Mouse (Mus musculus) left cerebral cortex, postnatal 25 days (tissue): ENCODE measurements at regions not wholly inside any gene's neighbourhood (a gene's known extent, or its start where the extent isn't known, plus 50 kb on each side); places are given as distances from the start of the nearest gene placed in this dataset.

Source experiments
- DNase-seq, 2 experiments: peaks; one replicate each; pipeline ENCODE4 v3.0.0; 2022; ENCODE audit warnings: low spot score in 2 of 2, mixed read lengths in 1 of 2
- intact Hi-C: fragments of 180-260 bp; cut with DNase I; formaldehyde crosslinking; loops from one replicate; pipeline ENCODE4 v1.15.1; 2025

DNA sequence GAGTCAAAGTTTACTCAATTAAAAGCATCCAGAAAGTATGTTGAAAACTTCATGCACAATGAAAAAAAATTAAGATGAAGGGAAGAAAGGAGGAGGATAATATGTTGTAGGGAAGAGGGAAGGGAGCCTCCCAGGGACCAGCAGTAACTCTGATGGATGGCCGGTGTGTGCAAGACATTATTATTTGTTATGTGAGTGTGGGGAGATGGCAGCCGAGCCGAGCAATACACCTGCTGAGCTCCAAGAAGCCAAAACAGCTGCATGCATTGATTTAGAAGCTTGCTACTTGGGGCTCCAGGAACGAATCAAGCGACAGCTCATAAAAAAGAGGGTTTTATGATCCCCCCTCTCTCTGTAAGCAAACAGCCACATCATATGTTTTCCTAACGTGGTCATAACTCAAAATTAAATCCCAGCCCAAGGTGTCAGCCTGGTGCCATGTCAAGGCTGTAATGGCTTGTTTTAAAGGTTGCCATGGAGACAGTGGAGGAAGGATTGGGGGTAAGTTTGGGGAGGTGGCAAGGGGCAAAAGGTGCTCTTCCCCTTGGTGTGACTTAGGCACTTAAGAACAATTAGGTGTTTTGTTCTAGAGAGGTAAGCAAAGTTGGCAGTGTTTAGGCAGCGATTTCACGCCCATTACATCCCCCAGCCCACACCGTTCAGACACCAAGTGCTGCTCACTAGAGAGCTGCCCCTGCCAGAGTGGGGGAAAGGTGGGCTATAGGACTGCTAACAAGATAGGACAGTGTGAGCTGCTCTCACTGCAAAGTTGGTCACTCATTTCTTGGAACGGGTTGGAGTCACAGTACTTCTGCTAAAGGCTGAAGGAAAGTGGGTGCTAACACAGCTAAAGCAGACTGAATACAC lies 219.1 kb upstream of the Spag17 start:
- intact Hi-C loops: no loop called here

GRCm38 (mm10) chr3:99674145-99674544 lies 211.1 kb upstream of the Spag17 start:
- intact Hi-C loops: no loop called here
- no peak for DNase-seq

More for the DNA sequence above, 219.1 kb upstream of the Spag17 start:
- DNase-seq: no peak

- no peak for DNase-seq
- intact Hi-C loops: no loop called here
Measured at GRCm38 (mm10) chr3:99709506-99709905, 175.7 kb upstream of the Spag17 start.

DNA sequence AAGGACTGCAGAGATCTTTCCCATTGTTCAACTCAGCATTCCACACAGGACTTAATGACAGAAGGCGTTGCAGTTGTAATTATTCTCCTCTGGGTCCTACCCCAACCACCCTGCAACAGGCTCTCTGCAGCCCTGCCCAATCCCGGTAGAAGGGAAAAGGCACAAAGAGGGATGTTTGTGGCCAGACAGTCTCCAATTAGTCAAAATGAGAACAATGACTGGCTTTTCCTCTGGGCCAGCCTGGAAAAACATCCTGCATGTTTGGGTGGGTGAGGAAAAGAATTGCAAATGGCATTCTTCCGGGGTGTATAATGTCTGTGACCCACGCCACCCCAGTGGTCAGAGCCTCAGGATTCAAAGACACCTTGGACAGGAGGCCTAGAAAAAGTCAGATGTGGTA lies 168.8 kb upstream of the Spag17 start:
- intact Hi-C loops: no loop called here

DNA sequence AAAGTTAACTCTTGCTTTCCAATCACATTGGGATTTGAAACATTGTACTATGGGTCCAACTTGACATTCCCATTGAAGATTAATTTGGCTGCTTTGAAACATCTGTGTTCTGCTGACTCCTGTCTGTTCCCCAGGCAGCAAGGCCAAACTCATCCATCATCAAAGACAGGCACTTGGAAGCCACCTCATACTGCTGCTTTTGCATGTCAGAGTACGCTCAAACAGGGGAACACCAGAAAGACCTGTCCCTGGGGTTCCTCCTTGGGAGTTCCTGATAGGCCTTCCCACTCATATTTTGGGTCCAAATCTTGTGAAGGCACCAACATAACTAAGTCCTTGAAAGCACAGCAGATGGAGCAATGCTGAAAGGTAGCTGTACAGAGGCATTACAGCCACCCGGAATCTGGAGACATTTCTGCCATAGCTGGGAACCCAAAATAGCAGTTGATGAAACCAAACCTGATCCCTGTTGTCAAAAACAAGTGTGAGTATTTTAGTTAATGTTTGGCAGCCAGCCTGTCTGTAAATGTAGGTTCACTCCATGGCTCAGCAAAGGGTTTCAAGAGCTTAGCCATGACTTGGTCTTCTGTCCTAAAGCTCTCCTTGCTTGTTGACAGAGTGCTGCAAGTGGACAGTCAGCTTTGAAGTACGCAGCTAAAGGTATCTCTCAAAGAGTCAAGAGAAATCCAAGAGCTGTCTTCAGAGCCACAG lies 147.0 kb upstream of the Spag17 start:
- DNase-seq: no peak
- intact Hi-C loops: no loop called here

More for the DNA sequence above, 168.8 kb upstream of the Spag17 start:
- DNase-seq: no peak

- intact Hi-C loops: loop anchor here (1.0 kb wide), 1 partner anchor 43 kb away; no protein-coding TSS in a partner anchor
- DNase-seq: no peak
Measured at GRCm38 (mm10) chr3:99739654-99740053, 145.6 kb upstream of the Spag17 start.

DNA sequence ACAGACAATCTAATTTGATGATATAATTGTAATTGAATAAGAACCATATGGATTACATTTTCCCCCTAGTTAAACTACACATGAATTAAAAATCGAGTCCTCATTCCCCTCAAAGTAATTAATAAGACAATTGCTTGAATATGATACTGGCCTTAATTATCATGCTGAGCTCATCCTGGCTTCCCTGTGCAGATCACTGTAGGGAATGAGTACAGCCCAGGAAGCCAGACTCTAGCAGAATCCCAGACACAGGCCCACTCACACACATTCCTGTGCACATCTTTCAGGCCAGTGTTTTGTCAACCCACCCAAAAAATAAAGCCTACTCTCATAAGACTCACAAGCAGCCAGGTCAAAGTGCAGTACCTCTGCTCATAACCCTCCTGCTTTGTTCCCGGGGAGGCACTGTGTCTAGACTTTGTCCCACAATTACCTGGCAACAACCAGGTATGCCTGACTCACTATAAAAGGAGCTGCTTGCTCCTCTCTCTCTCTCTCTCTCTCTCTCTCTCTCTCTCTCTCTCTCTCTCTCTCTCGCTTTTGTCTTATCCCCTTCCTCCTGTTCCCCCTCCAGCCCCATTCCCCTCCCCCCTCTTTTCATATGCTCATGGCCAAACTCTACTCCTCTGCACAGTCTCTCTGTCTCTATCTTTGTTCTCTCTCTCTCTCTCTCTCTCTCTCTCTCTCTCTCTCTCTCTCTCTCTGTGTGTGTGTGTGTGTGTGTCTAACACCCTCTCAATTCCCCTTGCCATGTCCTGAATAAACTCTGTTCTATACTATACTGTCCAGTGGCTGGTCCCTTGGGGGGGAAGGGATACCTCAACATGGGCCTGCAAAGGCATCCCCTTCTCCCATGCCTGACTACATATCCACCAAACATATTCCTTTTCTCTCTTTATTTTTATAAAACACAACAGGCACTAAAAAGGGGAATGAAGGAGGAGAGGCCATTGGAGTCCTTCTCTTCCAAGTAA lies 143.7 kb upstream of the Spag17 start:
- DNase-seq: no peak
- intact Hi-C loops: no loop called here

DNA sequence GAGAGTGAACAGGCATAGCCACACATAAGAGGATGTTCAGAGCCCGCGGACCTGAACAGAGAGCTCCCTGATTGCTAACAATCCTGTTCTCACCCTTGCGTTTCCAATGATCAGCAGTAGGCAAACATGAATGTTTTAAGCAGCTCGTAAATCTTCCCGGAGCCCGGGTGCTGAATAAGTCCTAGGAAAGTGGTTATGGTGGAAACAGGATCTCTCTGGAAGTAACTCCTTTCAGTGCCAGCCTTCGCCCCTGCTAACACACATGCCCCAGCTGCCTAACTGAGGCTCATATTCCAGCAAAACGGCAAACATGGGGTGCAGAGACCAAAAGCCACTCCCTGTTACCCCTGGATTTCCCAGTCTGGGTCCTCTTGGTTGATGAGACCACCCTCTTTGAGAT lies 135.5 kb upstream of the Spag17 start:
- intact Hi-C loops: no loop called here
- DNase-seq: no peak

- DNase-seq: no peak
- intact Hi-C loops: no loop called here
Measured at GRCm38 (mm10) chr3:99778526-99778925, 106.7 kb upstream of the Spag17 start.

DNA sequence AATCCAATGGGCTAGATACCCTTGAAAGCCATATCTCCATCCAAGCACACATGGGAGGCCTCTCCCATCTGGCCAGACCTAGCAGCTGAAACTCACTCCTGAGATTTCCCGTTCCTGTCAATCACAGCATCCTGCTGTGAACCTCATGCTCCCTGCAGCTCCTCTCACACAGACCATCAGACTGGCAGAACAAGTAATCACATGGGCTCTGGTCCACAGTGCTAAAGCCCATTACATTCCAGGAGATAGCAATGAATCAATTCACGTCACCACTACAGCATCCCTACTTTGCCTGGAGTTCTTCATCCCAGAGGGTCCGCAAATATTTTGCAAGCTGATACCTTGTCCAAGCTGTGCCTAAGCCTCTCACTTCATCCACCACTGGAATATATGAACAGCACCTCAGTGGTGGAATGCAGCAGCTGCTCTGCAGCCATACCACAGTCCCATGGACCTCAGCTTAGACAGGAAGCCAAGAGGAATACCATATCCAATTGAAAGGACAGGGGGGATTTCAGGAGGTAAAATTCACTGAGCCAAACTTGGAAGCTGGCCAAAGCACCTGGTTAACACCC lies 99.2 kb upstream of the Spag17 start:
- no peak for DNase-seq
- intact Hi-C loops: no loop called here

GRCm38 (mm10) chr3:99791316-99791715 lies 93.9 kb upstream of the Spag17 start:
- no peak for DNase-seq
- intact Hi-C loops: no loop called here

GRCm38 (mm10) chr3:99793622-99794021 lies 91.6 kb upstream of the Spag17 start:
- no peak for DNase-seq
- intact Hi-C loops: no loop called here

GRCm38 (mm10) chr3:99795835-99796234 lies 89.4 kb upstream of the Spag17 start:
- DNase-seq: no peak
- intact Hi-C loops: no loop called here

DNA sequence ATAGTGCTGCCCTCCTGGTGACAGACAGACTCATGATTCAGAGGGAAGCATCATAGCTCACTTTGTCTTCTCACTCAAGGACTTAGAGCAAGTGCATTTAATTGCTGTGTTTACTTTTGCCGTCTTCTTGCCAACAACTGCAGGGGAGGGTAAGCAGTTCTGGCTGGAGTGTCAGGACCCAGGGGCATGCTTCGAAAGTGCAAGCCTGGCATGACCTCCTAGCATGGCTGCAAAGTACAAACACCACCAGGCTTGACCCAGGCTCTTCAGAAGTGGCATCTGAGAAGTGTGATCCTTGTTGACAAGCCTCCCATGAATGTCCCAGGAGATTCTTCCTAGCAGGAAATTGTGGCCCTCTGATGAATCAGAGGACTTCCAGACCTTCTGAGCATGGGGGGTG lies 87.4 kb upstream of the Spag17 start:
- intact Hi-C loops: no loop called here
- no peak for DNase-seq

- DNase-seq: no peak
- intact Hi-C loops: no loop called here
Measured at GRCm38 (mm10) chr3:99810532-99810931, 74.7 kb upstream of the Spag17 start.

DNA sequence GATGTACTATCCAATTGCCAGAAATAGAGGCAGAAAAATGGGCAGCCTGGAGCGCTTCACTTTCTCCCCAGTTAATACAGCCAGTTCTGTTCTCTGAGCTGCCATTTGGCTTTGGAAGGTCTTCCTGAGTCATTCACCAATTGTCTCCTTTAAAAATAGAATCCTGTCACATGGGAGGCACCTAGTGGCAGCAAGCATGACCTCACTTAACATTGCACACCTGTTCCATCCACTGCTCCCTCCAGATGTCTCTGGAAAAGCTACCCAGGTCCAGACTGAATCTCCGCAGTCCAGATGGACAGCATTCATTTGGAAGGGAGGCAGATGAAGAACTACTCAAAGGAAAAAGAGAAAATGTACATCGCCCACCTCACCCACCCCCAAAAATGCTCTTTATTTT lies 73.9 kb upstream of the Spag17 start:
- DNase-seq: no peak
- intact Hi-C loops: no loop called here

- DNase-seq: no peak
- intact Hi-C loops: no loop called here
Measured at GRCm38 (mm10) chr3:99812836-99813235, 72.4 kb upstream of the Spag17 start.

DNA sequence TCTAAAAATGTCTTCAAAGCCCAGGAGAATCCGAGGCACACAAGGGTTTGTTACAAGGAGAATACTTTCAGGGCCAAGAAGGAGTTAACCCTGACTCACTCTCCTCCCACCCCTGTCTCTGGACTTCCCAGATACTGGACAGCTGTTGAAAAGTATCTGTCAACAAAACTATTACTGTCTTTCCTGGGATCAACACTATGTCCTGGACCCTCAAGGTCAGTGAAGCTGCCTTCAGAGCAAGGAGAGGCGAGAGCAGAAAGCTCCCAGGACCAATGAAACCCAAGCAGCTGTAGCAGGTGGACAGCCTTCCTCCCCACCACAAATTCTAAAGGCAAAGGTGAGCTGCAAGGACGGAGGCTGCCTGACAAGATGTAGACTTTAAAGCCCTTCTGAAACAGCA lies 70.1 kb upstream of the Spag17 start:
- DNase-seq: no peak
- intact Hi-C loops: no loop called here

GRCm38 (mm10) chr3:99817965-99818364 lies 67.2 kb upstream of the Spag17 start:
- intact Hi-C loops: no loop called here
- DNase-seq: no peak

DNA sequence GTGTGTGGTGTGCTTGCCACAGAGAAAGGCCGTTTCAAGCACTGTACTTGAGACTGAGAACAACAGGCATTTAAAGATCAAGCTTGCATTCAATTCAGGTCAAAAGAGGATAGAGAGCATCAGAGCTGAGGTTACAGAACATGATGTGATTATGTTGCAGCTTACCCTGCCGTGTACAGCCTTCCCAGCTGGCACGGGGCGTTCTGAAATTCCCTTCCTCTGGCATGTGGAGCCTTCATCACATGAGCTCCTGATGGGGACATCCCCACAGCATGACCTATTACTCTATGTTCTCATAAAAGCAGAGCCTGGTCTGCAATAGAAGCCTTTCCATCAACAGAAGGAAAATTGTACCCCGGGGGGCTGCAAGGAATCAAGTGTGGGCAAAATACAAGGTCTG lies 62.5 kb upstream of the Spag17 start:
- no peak for DNase-seq

More for the DNA sequence above, 62.5 kb upstream of the Spag17 start:
- intact Hi-C loops: no loop called here
